Mouse (Mus musculus): Measurements from ENCODE around the gene Fhl2. TPM values are rescaled to one million over a fixed set of nuclear protein-coding genes. Genes with fewer than 3 reads are reported as not detected.

Fhl2 gene
- polyA plus RNA-seq, 1 experiment from 2014 or later = 126 TPM

GRCm38 (mm10) chr1:43211274-43211673 is 14.5 kb upstream of the Fhl2 start:
- Histone ChIP-seq H3K9ac (ENCODE audit: low read length) (no peak overlapping the region), H3K27me3 (ENCODE audit: control insufficient read depth, insufficient read depth, low read length) (no peaks in the 10 kb centered on the region), H3K9me3 (ENCODE audit: control insufficient read depth, low read length) (no peaks in the 10 kb centered on the region), H3K36me3 (ENCODE audit: control insufficient read depth, insufficient read depth, low read length) (no peaks in the 10 kb centered on the region), H3K4me2 (replicated peaks; ENCODE audit: low read depth) (no peak overlapping the region), H3K27ac (replicated peaks) (no peak overlapping the region), H3K4me3 (ENCODE audit: low read depth, low read length) (no peak overlapping the region), H3K4me1 (replicated peaks; ENCODE audit: control insufficient read depth, insufficient read depth) (no peaks in the 10 kb centered on the region; the same call in 1 of the 2 replicates)
- WGBS = 11% methylated on average over 1 of the region's 1 CpGs
- no peak for DNase-seq (ENCODE audit: low spot score)
- ATAC-seq (ENCODE audit: low FRiP score, low TSS enrichment) = no peak
- no peak for TF ChIP-seq EP300 (optimal IDR thresholded peaks at IDR 0.05)
- no peak for TF ChIP-seq CTCF (IDR thresholded peaks at IDR 0.05; ENCODE audit: low read depth)

GRCm38 (mm10) chr1:43210285-43210684 is 13.5 kb upstream of the Fhl2 start:
- H3K9ac ChIP-seq (ENCODE audit: low read length) = no peak overlapping the region
- H3K36me3 ChIP-seq (ENCODE audit: control insufficient read depth, insufficient read depth, low read length) = no peaks in the 10 kb centered on the region
- H3K4me3 ChIP-seq (ENCODE audit: low read depth, low read length) = no peak overlapping the region
- no peak overlapping the region for H3K27ac ChIP-seq (replicated peaks)
- TF ChIP-seq EP300 (optimal IDR thresholded peaks at IDR 0.05) (no peak), CTCF (IDR thresholded peaks at IDR 0.05; ENCODE audit: low read depth) (no peak)
- no peaks in the 10 kb centered on the region for H3K27me3 ChIP-seq (ENCODE audit: control insufficient read depth, insufficient read depth, low read length)
- no peaks in the 10 kb centered on the region; the same call in 1 of the 2 replicates for H3K4me1 ChIP-seq (replicated peaks; ENCODE audit: control insufficient read depth, insufficient read depth)
- DNase-seq (ENCODE audit: low spot score) (no peak), ATAC-seq (ENCODE audit: low FRiP score, low TSS enrichment) (no peak)
- WGBS = 86% methylated on average over 9 of the region's 9 CpGs
- H3K4me2 ChIP-seq (replicated peaks; ENCODE audit: low read depth) = no peak overlapping the region
- H3K9me3 ChIP-seq (ENCODE audit: control insufficient read depth, low read length) = no peaks in the 10 kb centered on the region

- DNase-seq (ENCODE audit: low spot score) (no peak), ATAC-seq (ENCODE audit: low FRiP score, low TSS enrichment) (no peak)
- Histone ChIP-seq H3K4me3 (ENCODE audit: low read depth, low read length) (no peak overlapping the region), H3K4me2 (replicated peaks; ENCODE audit: low read depth) (no peak overlapping the region), H3K27ac (replicated peaks) (no peak overlapping the region), H3K36me3 (ENCODE audit: control insufficient read depth, insufficient read depth, low read length) (no peaks in the 10 kb centered on the region), H3K27me3 (ENCODE audit: control insufficient read depth, insufficient read depth, low read length) (no peaks in the 10 kb centered on the region), H3K9ac (ENCODE audit: low read length) (no peak overlapping the region), H3K4me1 (replicated peaks; ENCODE audit: control insufficient read depth, insufficient read depth) (no peaks in the 10 kb centered on the region; the same call in none of the 2 replicates), H3K9me3 (ENCODE audit: control insufficient read depth, low read length) (no peaks in the 10 kb centered on the region)
- TF ChIP-seq EP300 (optimal IDR thresholded peaks at IDR 0.05) = no peak
- TF ChIP-seq CTCF (IDR thresholded peaks at IDR 0.05; ENCODE audit: low read depth) = no peak
- 94% methylated on average over 1 of the region's 1 CpGs for WGBS
Observed at GRCm38 (mm10) chr1:43207147-43207546, 10.4 kb upstream of the Fhl2 start.

- H3K9ac ChIP-seq (ENCODE audit: low read length) = no peak overlapping the region
- no peak overlapping the region for H3K4me3 ChIP-seq (ENCODE audit: low read depth, low read length)
- peak; percentile 53 for DNase-seq (ENCODE audit: low spot score)
- H3K36me3 ChIP-seq (ENCODE audit: control insufficient read depth, insufficient read depth, low read length) = no peaks in the 10 kb centered on the region
- TF ChIP-seq EP300 (optimal IDR thresholded peaks at IDR 0.05) (no peak), CTCF (IDR thresholded peaks at IDR 0.05; ENCODE audit: low read depth) (no peak)
- ATAC-seq (ENCODE audit: low FRiP score, low TSS enrichment) = peak; percentile 87
- peak overlapping the region; percentile 59 for H3K27ac ChIP-seq (replicated peaks)
- no peaks in the 10 kb centered on the region for H3K9me3 ChIP-seq (ENCODE audit: control insufficient read depth, low read length)
- WGBS = 28% methylated on average over 5 of the region's 5 CpGs
- H3K27me3 ChIP-seq (ENCODE audit: control insufficient read depth, insufficient read depth, low read length) = no peaks in the 10 kb centered on the region
- H3K4me2 ChIP-seq (replicated peaks; ENCODE audit: low read depth) = no peak overlapping the region
- H3K4me1 ChIP-seq (replicated peaks; ENCODE audit: control insufficient read depth, insufficient read depth) = no peaks in the 10 kb centered on the region; the same call in 1 of the 2 replicates
Observed at GRCm38 (mm10) chr1:43203282-43203681, 6.5 kb upstream of the Fhl2 start.

GRCm38 (mm10) chr1:43202226-43202625 is 5.4 kb upstream of the Fhl2 start:
- Histone ChIP-seq H3K4me1 (replicated peaks; ENCODE audit: control insufficient read depth, insufficient read depth) (no peaks in the 10 kb centered on the region; the same call in 1 of the 2 replicates), H3K9ac (ENCODE audit: low read length) (no peak overlapping the region), H3K27ac (replicated peaks) (peak overlapping the region; percentile 45), H3K36me3 (ENCODE audit: control insufficient read depth, insufficient read depth, low read length) (no peaks in the 10 kb centered on the region), H3K27me3 (ENCODE audit: control insufficient read depth, insufficient read depth, low read length) (no peaks in the 10 kb centered on the region), H3K4me3 (ENCODE audit: low read depth, low read length) (no peak overlapping the region), H3K4me2 (replicated peaks; ENCODE audit: low read depth) (no peak overlapping the region), H3K9me3 (ENCODE audit: control insufficient read depth, low read length) (no peaks in the 10 kb centered on the region)
- no peak for TF ChIP-seq CTCF (IDR thresholded peaks at IDR 0.05; ENCODE audit: low read depth)
- no peak for TF ChIP-seq EP300 (optimal IDR thresholded peaks at IDR 0.05)
- DNase-seq (ENCODE audit: low spot score) (no peak), ATAC-seq (ENCODE audit: low FRiP score, low TSS enrichment) (no peak)

GRCm38 (mm10) chr1:43201796-43202195 is 5.0 kb upstream of the Fhl2 start:
- no peak for ATAC-seq (ENCODE audit: low FRiP score, low TSS enrichment)
- TF ChIP-seq CTCF (IDR thresholded peaks at IDR 0.05; ENCODE audit: low read depth) (no peak), EP300 (optimal IDR thresholded peaks at IDR 0.05) (no peak)
- no peak overlapping the region for H3K4me2 ChIP-seq (replicated peaks; ENCODE audit: low read depth)
- no peaks in the 10 kb centered on the region for H3K36me3 ChIP-seq (ENCODE audit: control insufficient read depth, insufficient read depth, low read length)
- no peaks in the 10 kb centered on the region; the same call in none of the 2 replicates for H3K4me1 ChIP-seq (replicated peaks; ENCODE audit: control insufficient read depth, insufficient read depth)
- H3K9me3 ChIP-seq (ENCODE audit: control insufficient read depth, low read length) = no peaks in the 10 kb centered on the region
- DNase-seq (ENCODE audit: low spot score) = no peak
- H3K9ac ChIP-seq (ENCODE audit: low read length) = no peak overlapping the region
- no peaks in the 10 kb centered on the region for H3K27me3 ChIP-seq (ENCODE audit: control insufficient read depth, insufficient read depth, low read length)
- H3K4me3 ChIP-seq (ENCODE audit: low read depth, low read length) = no peak overlapping the region
- WGBS = 90% methylated on average over 2 of the region's 2 CpGs
- no peak overlapping the region for H3K27ac ChIP-seq (replicated peaks)
